12 mouse cellular contexts compared by ENCODE assay signal in the genomic region with DNA sequence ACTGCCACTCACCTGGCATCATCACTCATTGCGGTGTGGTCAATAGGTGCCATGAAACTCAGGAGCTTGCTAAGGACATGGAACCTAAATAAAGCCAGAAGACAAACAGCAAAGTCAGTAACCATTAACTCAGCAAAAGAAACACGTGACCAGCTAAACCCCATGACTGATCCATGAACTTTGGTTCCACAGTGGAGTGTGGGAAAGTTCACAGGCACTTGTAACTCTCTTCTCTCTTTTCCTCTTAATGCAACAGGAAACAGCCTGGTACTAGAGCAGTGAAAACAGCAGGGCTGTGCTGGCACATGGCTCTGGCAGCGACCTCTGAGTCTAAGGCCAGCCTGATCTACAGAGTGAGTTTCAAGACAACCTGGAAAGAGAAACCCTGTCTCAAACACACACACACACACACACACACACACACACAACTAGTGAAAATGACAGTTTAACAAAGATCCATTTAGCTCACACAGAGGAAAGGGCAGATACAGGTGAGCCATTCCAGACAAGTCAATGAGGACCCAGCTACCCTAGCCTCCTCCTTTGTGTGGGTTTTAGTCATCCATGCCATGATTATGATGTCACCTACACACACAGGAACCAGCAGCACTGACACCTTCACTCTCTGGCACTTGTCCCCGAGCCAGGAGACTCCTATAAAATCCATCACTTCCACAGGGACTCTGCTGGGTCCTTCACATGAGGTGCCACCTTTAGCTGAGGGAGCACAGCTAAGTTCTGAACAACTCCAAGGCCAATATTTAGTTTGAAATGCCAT.
DNase-seq lines count a peak whose midpoint lies in the region; ATAC-seq lines count a peak whose summit lies in the region.
"Had no signal": no experiment of that assay in that cellular context is flagged by ENCODE, and none has a peak within 500 bp of the region (broad histone marks: within the 10 kb centered on the region; RNA-seq: fewer than 3 reads in every experiment).

No protein-coding gene starts in this region.

- 80% methylated on average over 4 of the region's 4 CpGs for WGBS in stomach, embryonic 15.5 days

- ATAC-seq in stomach, embryonic 15.5 days (ENCODE audit: insufficient read depth, low FRiP score, low read depth) = peak; percentile 71; the same call in 1 of the 2 replicates

- no peak overlapping the region for H3K27ac ChIP-seq in stomach, embryonic 15.5 days
- H3K27ac ChIP-seq: hindbrain, embryonic 13.5 days had no signal

- H3K36me3 ChIP-seq in stomach, embryonic 15.5 days = 0 out of 2 replicates have a peak, but pooled peaks cover 2% of the 10 kb centered on the region

- no peak overlapping the region for H3K4me2 ChIP-seq in stomach, embryonic 15.5 days
- H3K4me2 ChIP-seq: hindbrain, embryonic 13.5 days had no signal

- H3K9me3 ChIP-seq in stomach, embryonic 15.5 days = no peaks in the 10 kb centered on the region
- H3K9me3 ChIP-seq: hindbrain, embryonic 13.5 days had no signal

- no peaks in the 10 kb centered on the region for H3K27me3 ChIP-seq in stomach, embryonic 15.5 days (replicated peaks)
- H3K27me3 ChIP-seq: hindbrain, embryonic 13.5 days had no signal

- DNase-seq in adrenal gland, postnatal 10 days = peak; percentile 10
- no peak for DNase-seq in adrenal gland, adult (ENCODE audit: inconsistent age in 2 of 2, low spot score in 1 of 2)
- peak; percentile 59 for DNase-seq in kidney, adult 18-20 months
- DNase-seq in kidney, postnatal 36 days = peak; percentile 64 to 84
- DNase-seq in layer of hippocampus, postnatal 36 days = no peak
- DNase-seq in left cerebral cortex, postnatal 14 days (ENCODE audit: low spot score in 2 of 2) = no peak
- DNase-seq in layer of hippocampus, postnatal 25 days (ENCODE audit: extremely low spot score in 1 of 2, low spot score in 1 of 2) = no peak
- DNase-seq: cerebellum, postnatal 10 days; lung, adult 2 months; thymus, postnatal 14 days had no signal

- 0 out of 2 replicates have a peak, but pooled peaks cover 5% of the 10 kb centered on the region for H3K4me1 ChIP-seq in stomach, embryonic 15.5 days
- H3K4me1 ChIP-seq: hindbrain, embryonic 13.5 days had no signal

- no peak overlapping the region for H3K4me3 ChIP-seq in stomach, embryonic 15.5 days (replicated peaks)
- H3K4me3 ChIP-seq: hindbrain, embryonic 13.5 days had no signal

- intact Hi-C loops in left cerebral cortex, postnatal 14 days (cut with DNase I) = no loop called here

- H3K9ac ChIP-seq in stomach, embryonic 15.5 days = no peak overlapping the region
- H3K9ac ChIP-seq: hindbrain, embryonic 13.5 days had no signal

Comparison
In these comparisons a context has a peak if more than half of its experiments do, and no peak if none do; other contexts are left out.
1. DNase-seq: peak in adrenal gland, postnatal 10 days (single experiment), kidney, adult 18-20 months (single experiment) and kidney, postnatal 36 days (2 of 2); none in adrenal gland, adult (0 of 2), layer of hippocampus, postnatal 36 days (0 of 2), left cerebral cortex, postnatal 14 days (0 of 2) and layer of hippocampus, postnatal 25 days (0 of 2).